In the genomic region with DNA sequence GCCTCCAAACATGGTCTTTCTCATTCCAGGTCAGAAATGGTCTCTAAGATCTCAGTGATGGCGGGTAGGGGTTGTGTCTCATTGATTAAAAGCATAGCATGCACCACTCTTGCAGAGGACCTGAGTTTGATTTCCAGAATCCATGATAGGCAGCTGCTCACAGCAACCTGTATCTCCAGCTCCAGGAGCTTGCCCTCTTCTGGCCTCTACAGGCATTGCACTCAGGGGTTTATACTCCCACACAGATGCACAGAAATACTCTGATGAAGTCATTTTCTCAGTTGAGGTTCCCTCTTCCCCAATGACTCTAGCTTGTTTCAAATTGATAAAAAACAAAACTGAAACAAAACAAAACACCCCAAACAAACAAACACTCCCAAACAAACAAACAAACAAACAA, we compare ENCODE assay signal across 14 mouse cellular contexts.
"Had no signal": no experiment of that assay in that cellular context is flagged by ENCODE, and none has a peak within 500 bp of the region (broad histone marks: within the 10 kb centered on the region; RNA-seq: fewer than 3 reads in every experiment).

No protein-coding gene starts in this region.

- H3K36me3 ChIP-seq: limb, embryonic 15.5 days; liver, embryonic 13.5 days; stomach, embryonic 15.5 days had no signal

- H3K9me3 ChIP-seq: limb, embryonic 15.5 days; stomach, embryonic 15.5 days had no signal

- H3K9ac ChIP-seq: limb, embryonic 15.5 days; liver, embryonic 13.5 days; stomach, embryonic 15.5 days had no signal

- H3K4me2 ChIP-seq: limb, embryonic 15.5 days; liver, embryonic 13.5 days; midbrain, embryonic 11.5 days; stomach, embryonic 15.5 days had no signal

- H3K27ac ChIP-seq: limb, embryonic 15.5 days; liver, embryonic 13.5 days; macrophage; stomach, embryonic 15.5 days had no signal

- H3K4me1 ChIP-seq: liver, embryonic 13.5 days; megakaryocyte, embryonic 14.5 days had no signal

- H3K27me3 ChIP-seq: limb, embryonic 15.5 days; liver, embryonic 13.5 days; megakaryocyte, embryonic 14.5 days; stomach, embryonic 15.5 days had no signal

- DNase-seq: kidney, postnatal 14 days; layer of hippocampus, adult 9-11 months; layer of hippocampus, postnatal 36 days; liver, embryonic 13.5 days; lung, adult 2 months; lung, postnatal 10 days; right cerebral cortex, postnatal 14 days; thymus, postnatal 36 days had no signal

- H3K4me3 ChIP-seq: limb, embryonic 15.5 days; liver, embryonic 13.5 days; megakaryocyte, embryonic 14.5 days; stomach, embryonic 15.5 days had no signal

- ATAC-seq: midbrain, embryonic 16.5 days had no signal
